9 mouse cellular contexts compared by ENCODE assay signal in the genomic region with DNA sequence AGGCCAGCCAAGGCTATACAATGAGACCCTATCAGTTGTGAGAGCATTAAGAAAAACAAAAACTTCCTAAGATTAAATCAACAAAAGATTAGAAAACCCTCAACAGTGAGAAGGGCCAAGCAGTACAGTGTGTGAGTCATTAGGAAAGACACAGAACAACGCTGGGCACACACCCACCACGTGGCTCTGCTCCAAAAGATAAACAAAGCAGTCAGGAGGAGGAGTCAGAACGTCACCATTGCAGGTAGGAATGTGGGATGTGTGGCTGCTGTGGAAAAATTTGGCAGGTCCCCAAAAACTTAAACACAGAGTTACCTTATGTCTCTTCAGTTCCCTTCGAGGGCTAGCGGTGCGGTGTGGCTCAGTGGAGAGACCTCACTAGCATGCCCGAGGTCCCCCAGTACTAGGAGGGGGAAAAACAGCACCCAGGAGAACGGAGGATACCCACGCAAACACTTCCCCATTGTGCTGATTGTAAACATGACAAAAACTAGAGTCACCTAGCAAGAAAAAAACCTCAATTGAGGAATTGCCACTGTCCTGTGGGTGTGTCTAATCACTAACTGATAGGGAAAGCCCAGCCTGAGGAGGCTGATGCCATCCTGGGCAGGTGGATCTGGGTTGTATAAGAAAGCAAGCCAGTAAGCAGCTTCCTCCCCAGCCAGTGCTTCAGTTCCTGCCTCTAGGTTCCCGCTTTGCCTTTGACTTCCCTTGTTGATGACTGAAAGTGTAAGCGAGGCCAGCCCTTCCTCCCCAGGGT. TPM values are rescaled to one million over a fixed set of nuclear protein-coding genes. Genes with fewer than 3 reads are reported as not detected.
DNase-seq lines count a peak whose midpoint lies in the region; TF ChIP-seq lines count a peak whose summit lies in the region.
"Had no signal": no experiment of that assay in that cellular context is flagged by ENCODE, and none has a peak within 500 bp of the region (broad histone marks: within the 10 kb centered on the region; RNA-seq: fewer than 3 reads in every experiment).

No protein-coding gene starts in this region.

- WGBS in cerebellum, adult 2 months = 67% methylated on average over 11 of the region's 11 CpGs

- H3K4me3 ChIP-seq in cerebellum, adult 2 months (replicated peaks; ENCODE audit: insufficient read depth, low read depth, low read length) = no peak overlapping the region

- peak; percentile 68 for DNase-seq in urinary bladder, postnatal 14 days (ENCODE audit: low spot score)
- DNase-seq in urinary bladder, postnatal 25 days (ENCODE audit: low spot score) = no peak
- peak; percentile 55 for DNase-seq in heart, postnatal 4 days
- peak; percentile 84 for DNase-seq in lung, postnatal 10 days
- no peak for DNase-seq in left cerebral cortex, adult 11 months (ENCODE audit: low spot score)
- DNase-seq in cerebellum, adult 2 months = no peak
- DNase-seq in adrenal gland, postnatal 14 days = no peak

- TF ChIP-seq POLR2A in cerebellum, adult 2 months (IDR thresholded peaks at IDR 0.05; ENCODE audit: borderline replicate concordance, insufficient read depth, low read length) = no peak

- no peaks in the 10 kb centered on the region; the same call in 1 of the 2 replicates for H3K27me3 ChIP-seq in cerebellum, adult 2 months (ENCODE audit: control insufficient read depth, insufficient read depth, low read length)

- no peak for TF ChIP-seq CTCF in cerebellum, adult 2 months (IDR thresholded peaks at IDR 0.05; ENCODE audit: borderline replicate concordance, insufficient read depth, low read depth, low read length)

- H3K4me1 ChIP-seq in cerebellum, adult 2 months (ENCODE audit: control insufficient read depth, insufficient read depth, low read length) = no peaks in the 10 kb centered on the region

- H3K27ac ChIP-seq in cerebellum, adult 2 months (ENCODE audit: insufficient read depth, low read length) = no peak overlapping the region

RNA-seq across cellular contexts. Expression of gene Card10, which starts 12.7 kb away (rescaled TPM):
- total RNA-seq in heart, postnatal 4 days (2021) = 10 to 100 TPM; 15.9 to 18.8 TPM
- polyA plus RNA-seq in cerebellum, adult 2 months (2012; rRNA removed) = 7.1 and 8.2 TPM in 2 replicates
- total RNA-seq in adrenal gland, postnatal 14 days (2021) = 10.6 and 12.7 TPM in 2 replicates

RNA-seq across cellular contexts. Expression of gene Cdc42ep1, which starts 26.9 kb away (rescaled TPM):
- 10 to 100 TPM; 55.3 to 59.9 TPM for total RNA-seq in heart, postnatal 4 days (2021)
- 73.2 and 77.3 TPM in 2 replicates for polyA plus RNA-seq in cerebellum, adult 2 months (2012; rRNA removed)
- 44.5 and 45.1 TPM in 2 replicates for total RNA-seq in adrenal gland, postnatal 14 days (2021)

RNA-seq across cellular contexts. Expression of gene Lgals2, which starts 39.8 kb away (rescaled TPM):
- not detected for total RNA-seq in heart, postnatal 4 days (2021)
- 0.87 and 1.2 TPM in 2 replicates for polyA plus RNA-seq in cerebellum, adult 2 months (2012; rRNA removed)
- 0.85 TPM in 1 of 2 replicates, not detected in the other for total RNA-seq in adrenal gland, postnatal 14 days (2021)
- total RNA-seq: layer of hippocampus, adult 8-10 months had no signal
- polyA plus RNA-seq: midbrain, embryonic 16.5 days had no signal

RNA-seq across cellular contexts. Expression of gene Mfng, which starts 42.2 kb away (rescaled TPM):
- total RNA-seq in heart, postnatal 4 days (2021) = 10 to 100 TPM; 17.6 to 18.1 TPM
- polyA plus RNA-seq in cerebellum, adult 2 months (2012; rRNA removed) = 3.8 and 4.4 TPM in 2 replicates
- total RNA-seq in adrenal gland, postnatal 14 days (2021) = 13.1 and 19.8 TPM in 2 replicates

Comparison
In these comparisons a context has a peak if more than half of its experiments do, and no peak if none do; other contexts are left out.
1. DNase-seq: peak in urinary bladder, postnatal 14 days (single experiment), heart, postnatal 4 days (single experiment) and lung, postnatal 10 days (single experiment); none in urinary bladder, postnatal 25 days (single experiment), left cerebral cortex, adult 11 months (single experiment), cerebellum, adult 2 months (0 of 2) and adrenal gland, postnatal 14 days (single experiment).